Mouse (Mus musculus): ENCODE measurements around the gene Selenos.
A peak's percentile ranks its signal among the peaks of the same experiment; 100 is the strongest.

The Selenos gene

GRCm38 (mm10) chr7:66087652-66088051, 8.2 kb downstream of the Selenos start:
- DNase-seq, result no peak

- no peak for DNase-seq
Measured at GRCm38 (mm10) chr7:66088077-66088476, 8.6 kb downstream of the Selenos start.

GRCm38 (mm10) chr7:66090676-66091190, 11.3 kb downstream of the Selenos start:
- no peak for DNase-seq

- no peak for DNase-seq
Measured at GRCm38 (mm10) chr7:66091553-66091952, 12.1 kb downstream of the Selenos start.

- DNase-seq, result no peak
Measured at GRCm38 (mm10) chr7:66092656-66093055, 13.2 kb downstream of the Selenos start.

GRCm38 (mm10) chr7:66094141-66094540, 14.7 kb downstream of the Selenos start:
- no peak for DNase-seq

GRCm38 (mm10) chr7:66098803-66099202, 19.4 kb downstream of the Selenos start:
- DNase-seq, result no peak

- DNase-seq, result no peak
Measured at GRCm38 (mm10) chr7:66101866-66102265, 22.4 kb downstream of the Selenos start.

GRCm38 (mm10) chr7:66104531-66104930, 25.1 kb downstream of the Selenos start:
- DNase-seq, result no peak

GRCm38 (mm10) chr7:66105771-66106170, 26.3 kb downstream of the Selenos start:
- DNase-seq, result no peak

- no peak for DNase-seq
Measured at GRCm38 (mm10) chr7:66106581-66107056, 27.2 kb downstream of the Selenos start.

- no peak for DNase-seq
Measured at GRCm38 (mm10) chr7:66107206-66107605, 27.8 kb downstream of the Selenos start.

- peak; percentile 43 for DNase-seq
Measured at GRCm38 (mm10) chr7:66107930-66108329, 28.5 kb downstream of the Selenos start.

- DNase-seq, result peak; percentile 87
Measured at GRCm38 (mm10) chr7:66108961-66109854, 29.8 kb downstream of the Selenos start, which contains the start of gene Chsy1. TSS of gene Chsy1 (plus strand) at chr7:66109515.

GRCm38 (mm10) chr7:66109855-66110635, 30.6 kb downstream of the Selenos start:
- DNase-seq, result peak; percentile 71

- DNase-seq, result peak; percentile 46
Measured at GRCm38 (mm10) chr7:66110636-66111112, 31.2 kb downstream of the Selenos start.

- DNase-seq, result no peak
Measured at GRCm38 (mm10) chr7:66111211-66111610, 31.8 kb downstream of the Selenos start.

GRCm38 (mm10) chr7:66113561-66113960, 34.1 kb downstream of the Selenos start:
- peak; percentile 70 for DNase-seq

- DNase-seq, result no peak
Measured at GRCm38 (mm10) chr7:66115821-66116343, 36.4 kb downstream of the Selenos start.

- no peak for DNase-seq
Measured at GRCm38 (mm10) chr7:66116906-66117482, 37.5 kb downstream of the Selenos start.

GRCm38 (mm10) chr7:66118046-66118445, 38.6 kb downstream of the Selenos start:
- no peak for DNase-seq

GRCm38 (mm10) chr7:66118796-66119195, 39.3 kb downstream of the Selenos start:
- DNase-seq, result no peak
